Mouse (Mus musculus): ENCODE data around the gene Lef1. TPM values are rescaled to one million over a fixed set of nuclear protein-coding genes. Genes with fewer than 3 reads are reported as not detected.

Gene Lef1
- polyA plus RNA-seq, 1 experiment from 2014 or later, result 3.5 TPM

DNA sequence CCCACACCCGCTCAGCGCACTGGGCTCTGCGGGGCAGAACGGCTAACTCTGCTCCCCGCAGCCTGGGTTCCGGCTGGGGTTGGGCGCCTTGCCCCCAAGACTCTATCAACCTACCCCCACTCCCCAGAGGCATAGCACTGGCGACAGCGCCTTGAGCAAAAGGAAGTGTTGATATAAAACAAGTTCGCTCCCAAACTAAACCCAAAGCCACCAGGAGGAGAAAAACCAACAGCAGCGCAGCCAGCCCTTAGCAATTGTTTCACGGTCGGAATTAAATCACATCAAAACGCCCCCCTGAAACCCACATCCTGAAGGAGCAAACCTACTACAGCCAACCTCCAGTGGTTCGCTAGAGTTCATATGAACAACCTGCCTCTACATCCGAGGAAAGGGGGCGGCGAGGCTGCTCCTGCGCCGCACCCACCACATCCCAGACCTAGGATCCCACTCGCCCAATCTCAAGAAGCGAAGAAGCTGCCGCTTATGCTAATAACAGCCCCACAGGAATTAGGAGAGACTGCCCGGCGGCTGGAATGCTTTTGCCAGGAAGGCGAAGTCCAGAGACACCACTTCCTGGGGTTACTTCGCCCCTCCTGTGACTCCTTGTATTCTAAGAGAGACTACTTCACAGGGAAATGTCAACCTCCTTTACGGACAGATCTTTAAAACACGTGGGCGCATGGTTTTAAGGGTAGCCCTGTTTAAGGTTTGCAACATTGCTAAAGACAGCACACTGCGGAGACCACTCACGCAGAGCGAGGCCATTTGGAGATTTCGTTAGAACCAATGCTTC is 2.8 kb upstream of the Lef1 start:
- ChIA-PET POLR2A (no interaction called here), CTCF (interaction anchor here (1.0 to 1.3 kb wide), 3 partner anchors 9 to 14 kb away, joined by 3 to 6 read pairs (median 3); no protein-coding TSS in a partner anchor)
- H3K27me3 ChIP-seq, result peaks cover 5% of the 10 kb centered on the region
- in situ Hi-C loops (cut with MboI; ENCODE audit: low pct_unique_long_range_greater_than_20kb), result no loop called here
- ATAC-seq (no peak), DNase-seq (ENCODE audit: low read depth, low spot score) (no peak)
- TF ChIP-seq CTCF (IDR thresholded peaks at IDR 0.05), result no peak

DNA sequence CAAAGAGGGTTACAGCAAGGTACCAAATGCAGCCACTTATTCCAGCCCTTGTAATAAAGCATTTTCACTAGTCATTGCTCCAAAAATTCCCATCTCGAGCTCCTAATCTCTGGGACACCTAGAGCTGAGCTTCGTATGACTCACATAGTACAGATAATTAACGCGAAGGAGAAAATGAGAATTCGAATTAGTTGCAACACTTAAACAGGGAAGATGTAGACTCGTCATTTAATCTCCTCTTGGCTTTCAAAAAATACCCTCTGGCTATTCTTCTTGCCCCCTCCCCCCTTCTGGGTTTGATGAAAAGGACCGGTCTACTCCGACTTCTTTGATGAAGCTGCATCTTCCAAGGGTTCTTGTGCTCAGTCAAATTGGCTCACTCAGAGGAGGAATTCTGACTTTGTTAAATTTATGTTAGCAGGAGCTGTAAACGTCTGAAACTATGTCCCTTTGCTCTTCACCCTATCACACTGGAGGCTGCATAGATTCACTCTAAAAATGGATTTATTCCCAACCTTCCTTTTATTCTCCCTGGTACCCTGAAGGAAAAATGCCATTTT is 2.1 kb upstream of the Lef1 start:
- peaks cover 5% of the 10 kb centered on the region for H3K27me3 ChIP-seq
- ChIA-PET CTCF (interaction anchor here (1.0 to 1.3 kb wide), 3 partner anchors 10 to 14 kb away, joined by 3 to 6 read pairs (median 3); no protein-coding TSS in a partner anchor), POLR2A (no interaction called here)
- ATAC-seq, result no peak
- DNase-seq (ENCODE audit: low read depth, low spot score), result no peak
- no peak for TF ChIP-seq CTCF (IDR thresholded peaks at IDR 0.05)
- in situ Hi-C loops (cut with MboI; ENCODE audit: low pct_unique_long_range_greater_than_20kb), result no loop called here

DNA sequence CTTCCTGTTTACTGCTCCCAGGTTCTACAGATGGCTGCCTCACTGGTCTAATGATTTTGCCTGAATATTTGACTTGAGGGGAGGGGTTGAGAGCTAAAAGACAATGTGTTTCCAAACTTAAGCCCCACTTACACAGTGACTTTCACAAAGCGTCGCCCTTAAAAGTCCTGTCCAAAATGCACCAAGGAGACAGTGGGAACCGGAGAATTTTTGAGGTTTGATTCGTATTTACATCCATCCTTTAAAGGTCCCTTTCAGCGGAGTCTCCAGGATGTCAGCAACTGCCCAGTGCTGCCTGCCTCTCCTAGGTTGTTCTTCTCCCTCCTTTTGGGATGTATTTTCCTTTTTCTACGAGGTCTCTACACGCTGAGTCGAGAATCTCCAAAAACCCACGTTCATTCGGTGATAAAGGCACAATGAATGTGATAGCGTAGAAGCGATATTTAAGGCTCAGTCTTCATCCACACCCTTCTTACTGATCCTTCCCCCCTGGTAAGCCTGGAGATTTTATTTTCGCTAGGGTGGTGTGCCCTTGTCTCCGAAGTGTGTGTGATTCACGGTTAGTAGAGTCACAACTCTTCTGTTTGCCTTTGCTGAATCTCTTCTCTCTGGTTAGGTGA is 1.1 kb upstream of the Lef1 start:
- CTCF ChIA-PET, result interaction anchor here (1.2 to 1.3 kb wide), 2 partner anchors 11 to 12 kb away, joined by 3 to 6 read pairs; no protein-coding TSS in a partner anchor
- H3K27me3 ChIP-seq, result peaks cover 5% of the 10 kb centered on the region

DNA sequence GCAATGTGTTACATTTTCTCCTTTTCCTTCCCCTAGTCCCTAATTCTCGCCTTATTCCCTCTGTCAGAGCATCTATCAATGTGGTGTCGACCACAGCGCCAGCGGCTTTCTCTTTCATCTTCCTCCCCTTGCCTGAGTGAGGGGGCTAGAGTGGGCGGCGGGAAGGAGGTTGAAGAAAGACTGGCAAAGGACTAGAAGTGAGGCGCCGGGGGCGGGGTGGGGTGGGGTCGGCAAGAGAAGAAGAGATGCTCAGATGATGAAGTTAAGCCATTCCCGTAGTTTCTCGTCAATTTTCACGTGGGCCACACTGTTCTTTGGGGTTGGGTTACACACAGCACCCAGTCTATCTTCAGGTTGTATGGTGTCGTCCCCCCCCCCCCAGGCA is 593 bp upstream of the Lef1 start:
- H3K27me3 ChIP-seq, result peaks cover 5% of the 10 kb centered on the region
- ATAC-seq (no peak), DNase-seq (ENCODE audit: low read depth, low spot score) (no peak)
- CTCF ChIA-PET, result no interaction called here
- no peak for TF ChIP-seq CTCF (IDR thresholded peaks at IDR 0.05)
- in situ Hi-C loops (cut with MboI; ENCODE audit: low pct_unique_long_range_greater_than_20kb), result no loop called here
- POLR2A ChIA-PET, result interaction anchor here (0.6 to 1.4 kb wide), 6 partner anchors 9 to 375 kb away, joined by 3 to 6 read pairs (median 4); no protein-coding TSS in a partner anchor

More for the DNA sequence above, 1.1 kb upstream of the Lef1 start:
- in situ Hi-C loops (cut with MboI; ENCODE audit: low pct_unique_long_range_greater_than_20kb), result no loop called here
- DNase-seq (ENCODE audit: low read depth, low spot score) (no peak), ATAC-seq (no peak)
- POLR2A ChIA-PET, result no interaction called here
- TF ChIP-seq CTCF (IDR thresholded peaks at IDR 0.05), result no peak

DNA sequence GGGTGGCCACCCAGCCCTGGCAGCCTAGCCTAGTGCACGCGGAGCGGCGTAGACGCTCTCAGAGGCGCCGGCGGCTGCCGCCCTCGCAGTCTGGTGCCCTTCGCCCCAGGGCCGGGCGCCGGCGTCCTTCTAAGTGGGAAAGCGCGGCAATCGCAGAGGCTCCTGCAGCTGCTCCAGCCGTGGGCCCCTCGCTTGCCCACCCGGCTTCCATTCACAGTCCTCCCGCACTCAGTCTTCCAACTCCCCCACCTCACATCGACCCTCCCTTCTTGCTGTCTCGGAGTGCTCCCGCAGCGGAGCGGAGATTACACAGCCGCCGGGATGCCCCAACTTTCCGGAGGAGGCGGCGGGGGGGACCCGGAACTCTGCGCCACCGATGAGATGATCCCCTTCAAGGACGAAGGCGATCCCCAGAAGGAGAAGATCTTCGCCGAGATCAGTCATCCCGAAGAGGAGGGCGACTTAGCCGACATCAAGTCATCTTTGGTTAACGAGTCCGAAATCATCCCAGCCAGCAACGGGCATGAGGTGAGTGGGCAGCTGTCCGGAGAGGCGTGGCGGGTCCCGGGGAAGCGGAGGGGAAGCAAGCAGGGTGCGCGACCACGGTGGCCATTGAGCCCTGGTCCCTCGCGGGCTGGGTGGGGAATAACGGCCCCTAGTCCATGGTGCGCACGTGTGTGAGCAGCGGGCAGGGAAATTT is 1.0 kb downstream of the Lef1 start:
- POLR2A ChIA-PET, result interaction anchor here (0.6 to 1.4 kb wide), 8 partner anchors 9 to 1842 kb away, joined by 3 to 7 read pairs (median 4); no protein-coding TSS in a partner anchor
- ATAC-seq, result peak; percentile 49
- DNase-seq (ENCODE audit: low read depth, low spot score), result no peak
- CTCF ChIA-PET, result interaction anchor here (0.9 kb wide), 1 partner anchor 26 kb away, joined by 3 read pairs; no protein-coding TSS in a partner anchor
- peaks cover 5% of the 10 kb centered on the region for H3K27me3 ChIP-seq
- TF ChIP-seq CTCF (IDR thresholded peaks at IDR 0.05), result no peak
- in situ Hi-C loops (cut with MboI; ENCODE audit: low pct_unique_long_range_greater_than_20kb), result no loop called here

DNA sequence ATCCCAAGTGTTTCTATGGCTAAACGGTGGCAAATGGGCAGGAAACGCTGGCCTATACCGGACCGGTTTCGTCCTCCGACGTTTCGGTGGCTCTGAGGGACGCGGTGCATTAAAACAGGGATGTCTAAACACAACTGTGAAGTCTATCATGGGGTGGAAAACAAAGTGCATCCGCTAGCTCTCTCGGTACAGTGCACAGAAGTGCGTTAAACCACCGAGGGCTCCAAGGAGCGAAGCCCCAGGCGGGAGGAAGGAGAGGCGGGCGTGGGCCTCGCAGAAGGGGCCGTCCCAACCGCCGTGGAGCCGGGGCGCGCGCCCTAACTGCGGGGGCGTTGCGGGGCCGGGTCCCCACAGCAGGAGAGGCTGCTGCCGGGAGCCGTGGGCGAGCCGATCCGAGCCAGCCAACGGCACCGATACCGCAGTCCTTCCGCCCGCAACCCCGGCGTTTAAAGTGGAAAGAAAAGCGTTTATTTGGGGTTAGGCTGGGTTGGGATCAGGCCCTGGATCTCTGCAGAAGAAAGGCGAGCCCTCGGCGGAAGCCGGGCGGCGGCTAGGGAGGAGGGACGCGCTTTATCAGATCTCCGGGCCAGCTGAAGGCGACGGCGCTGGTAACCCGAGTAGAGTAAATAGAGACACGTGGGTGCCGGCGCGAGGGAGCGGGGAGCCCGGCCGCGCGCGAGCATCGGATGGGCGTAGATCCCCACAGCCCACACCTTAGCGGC is 1.7 kb downstream of the Lef1 start:
- peaks cover 5% of the 10 kb centered on the region for H3K27me3 ChIP-seq
- in situ Hi-C loops (cut with MboI; ENCODE audit: low pct_unique_long_range_greater_than_20kb), result no loop called here
- POLR2A ChIA-PET, result no interaction called here
- CTCF ChIA-PET, result no interaction called here
- ATAC-seq (peak; percentile 42), DNase-seq (ENCODE audit: low read depth, low spot score) (no peak)
- TF ChIP-seq CTCF (IDR thresholded peaks at IDR 0.05), result no peak

DNA sequence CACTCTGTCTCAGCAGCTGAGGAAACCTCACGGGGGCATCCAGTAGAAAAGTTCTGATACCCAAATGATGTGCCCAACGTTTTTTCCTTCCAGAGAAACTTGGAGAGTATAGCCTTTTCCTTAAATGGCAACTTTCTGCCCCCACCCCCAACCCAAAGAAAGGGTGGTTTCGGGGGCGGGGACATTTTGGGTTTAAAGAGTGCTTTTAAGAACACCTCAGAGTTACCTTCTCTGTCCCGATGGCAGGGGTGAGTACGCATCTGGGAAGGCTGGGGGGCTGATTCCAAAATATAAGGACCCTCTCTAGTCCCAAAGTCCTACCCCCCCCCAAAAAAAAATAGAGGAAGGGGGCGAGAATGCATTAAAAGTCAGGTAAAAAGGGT is 2.3 kb downstream of the Lef1 start:
- ChIA-PET POLR2A (no interaction called here), CTCF (no interaction called here)
- peaks cover 5% of the 10 kb centered on the region for H3K27me3 ChIP-seq
- in situ Hi-C loops (cut with MboI; ENCODE audit: low pct_unique_long_range_greater_than_20kb), result no loop called here
- DNase-seq (ENCODE audit: low read depth, low spot score) (no peak), ATAC-seq (no peak)
- TF ChIP-seq CTCF (IDR thresholded peaks at IDR 0.05), result no peak

DNA sequence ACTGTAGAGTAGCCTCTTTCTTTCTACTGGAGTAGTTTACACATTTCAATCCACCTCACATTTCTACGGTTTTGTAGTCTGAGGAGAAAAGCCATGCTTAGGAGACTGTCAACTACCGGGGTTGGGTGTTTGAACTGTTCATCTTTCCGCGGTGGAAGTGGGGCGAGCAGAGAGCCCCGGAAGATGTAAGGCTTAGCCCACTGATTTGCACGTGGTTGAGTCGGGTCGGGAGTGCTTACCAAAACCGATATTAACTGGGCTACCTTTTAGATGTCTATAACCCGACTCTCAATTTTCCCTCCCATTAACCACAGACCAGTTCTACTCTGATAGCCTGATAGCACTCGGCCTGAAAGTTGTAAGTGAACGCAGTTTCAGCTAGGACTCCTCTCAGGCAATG is 2.8 kb downstream of the Lef1 start:
- no peak for DNase-seq (ENCODE audit: low read depth, low spot score)
- in situ Hi-C loops (cut with MboI; ENCODE audit: low pct_unique_long_range_greater_than_20kb), result no loop called here
- CTCF ChIA-PET, result no interaction called here
- peaks cover 5% of the 10 kb centered on the region for H3K27me3 ChIP-seq
- TF ChIP-seq CTCF (IDR thresholded peaks at IDR 0.05), result no peak
- POLR2A ChIA-PET, result no interaction called here
- ATAC-seq, result no peak

DNA sequence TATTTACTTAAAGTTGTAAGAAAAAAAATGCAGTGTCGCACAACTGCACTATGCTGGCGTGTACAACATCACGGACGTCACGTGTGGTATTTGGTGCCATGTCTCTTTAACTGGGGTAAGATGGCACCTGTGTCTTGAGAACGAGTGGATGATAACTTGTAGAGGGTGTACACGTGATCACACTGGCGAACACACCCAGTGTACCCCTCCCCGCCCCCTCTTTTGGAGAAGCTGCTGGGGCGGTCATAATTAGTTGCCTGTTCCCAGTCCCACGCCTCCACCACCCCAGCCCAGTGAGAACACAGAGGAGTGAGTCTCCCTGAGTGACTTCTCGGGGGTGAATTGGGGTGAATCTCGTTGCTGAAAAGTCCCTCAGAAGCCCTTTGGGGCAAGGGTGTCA is 5.8 kb downstream of the Lef1 start:
- ChIA-PET CTCF (interaction anchor here (1.0 kb wide), 1 partner anchor 10 kb away, joined by 5 read pairs; no protein-coding TSS in a partner anchor), POLR2A (no interaction called here)
- no peak for TF ChIP-seq CTCF (IDR thresholded peaks at IDR 0.05)
- H3K27me3 ChIP-seq, result no peaks in the 10 kb centered on the region
- DNase-seq (ENCODE audit: low read depth, low spot score), result no peak
- no peak for ATAC-seq
- in situ Hi-C loops (cut with MboI; ENCODE audit: low pct_unique_long_range_greater_than_20kb), result no loop called here

DNA sequence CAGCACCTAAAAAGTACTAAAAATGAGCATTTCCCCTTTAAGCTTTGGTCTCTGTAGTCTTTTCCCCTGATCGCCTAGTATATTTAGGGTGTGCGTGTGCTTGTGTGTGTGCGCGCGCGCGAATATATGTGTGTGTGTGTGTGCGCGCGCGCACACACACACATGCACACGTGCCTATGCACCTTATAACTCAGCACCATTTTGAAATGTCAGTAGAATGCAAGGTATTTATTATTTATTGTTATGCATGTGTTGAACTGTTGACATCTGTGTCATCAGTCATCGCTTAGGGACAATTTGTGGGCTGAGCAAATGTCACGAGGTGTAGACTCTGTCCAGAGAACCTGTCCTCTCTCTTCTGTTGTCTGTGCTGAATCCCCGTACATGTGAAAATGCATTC is 7.1 kb downstream of the Lef1 start:
- ChIA-PET POLR2A (no interaction called here), CTCF (interaction anchor here (1.4 kb wide), 1 partner anchor 22 kb away, joined by 3 read pairs; no protein-coding TSS in a partner anchor)
- ATAC-seq, result no peak
- no peaks in the 10 kb centered on the region for H3K27me3 ChIP-seq
- DNase-seq (ENCODE audit: low read depth, low spot score), result no peak
- no peak for TF ChIP-seq CTCF (IDR thresholded peaks at IDR 0.05)
- in situ Hi-C loops (cut with MboI; ENCODE audit: low pct_unique_long_range_greater_than_20kb), result no loop called here
